Mouse (Mus musculus) ES-Bruce4 (cell line): ENCODE data around the gene Myo3b.

ENCODE experiments used
- CTCF ChIP-seq: IDR thresholded peaks from one replicate; pipeline ENCODE4 v1.8.1; 2011; ENCODE audit warnings: low read depth, low read length
- EP300 ChIP-seq: IDR thresholded peaks from 2 replicates; pipeline ENCODE4 v1.6.1; 2011; ENCODE audit warnings: low read depth, low read length; ENCODE audit not compliant: insufficient read depth
- POLR2A ChIP-seq: IDR thresholded peaks from one replicate; pipeline ENCODE4 v1.8.1; 2011; ENCODE audit warnings: low read length; ENCODE audit not compliant: insufficient read depth

- TF ChIP-seq POLR2A, result no peak
- no peak for TF ChIP-seq CTCF
- no peak for TF ChIP-seq EP300
Observed at GRCm38 (mm10) chr2:70337208-70337611, 298.3 kb downstream of the Myo3b start.
